Mouse (Mus musculus): ENCODE data around the gene Pip5kl1. TPM values are rescaled to one million over a fixed set of nuclear protein-coding genes. Genes with fewer than 3 reads are reported as not detected.
A peak's percentile ranks its signal among the peaks of the same experiment; 100 is the strongest.

Pip5kl1 gene
- polyA plus RNA-seq, 1 experiment from 2014 or later: not detected

GRCm38 (mm10) chr2:32629276-32629976 is 54.8 kb downstream of the Pip5kl1 start:
- H3K9me3 ChIP-seq (replicated peaks): no peaks in the 10 kb centered on the region
- no peak for ATAC-seq (replicated peaks; ENCODE audit: insufficient number of reproducible peaks, insufficient read depth, low FRiP score, low read depth)
- H3K9ac ChIP-seq: 0 out of 2 replicates have a peak overlapping the region, but pooled peaks have one; percentile 61
- peaks cover 64% of the 10 kb centered on the region for H3K4me1 ChIP-seq (replicated peaks)
- H3K4me3 ChIP-seq: peak overlapping the region; percentile 47
- WGBS: 50% methylated on average over 9 of the region's 9 CpGs
- H3K4me2 ChIP-seq: peak overlapping the region; percentile 68
- peak overlapping the region; percentile 95 for H3K27ac ChIP-seq
- H3K27me3 ChIP-seq: no peaks in the 10 kb centered on the region
- peaks cover 14% of the 10 kb centered on the region for H3K36me3 ChIP-seq

DNA sequence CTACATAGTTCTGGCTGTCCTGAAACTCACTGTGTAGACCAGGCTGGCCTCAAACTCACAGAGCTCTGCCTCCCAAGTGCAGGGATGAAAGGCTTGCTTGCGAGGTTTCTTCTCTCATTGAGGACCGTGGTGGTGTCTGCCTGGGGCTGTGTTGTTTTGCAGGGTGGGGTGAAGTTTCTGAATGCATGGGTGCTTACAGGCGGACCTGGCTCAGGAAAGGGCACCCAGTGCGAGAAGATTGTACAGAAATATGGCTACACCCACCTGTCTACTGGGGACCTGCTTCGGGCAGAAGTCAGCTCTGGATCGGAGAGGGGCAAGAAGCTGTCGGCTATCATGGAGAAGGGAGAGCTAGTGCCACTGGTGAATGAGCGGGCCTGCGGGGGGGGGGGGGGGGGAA is 55.4 kb downstream of the Pip5kl1 start:
- Histone ChIP-seq H3K4me3 (no peak overlapping the region), H3K9me3 (replicated peaks) (no peaks in the 10 kb centered on the region), H3K4me2 (no peak overlapping the region), H3K36me3 (peaks cover 20% of the 10 kb centered on the region), H3K4me1 (replicated peaks) (peaks cover 61% of the 10 kb centered on the region), H3K27ac (no peak overlapping the region), H3K9ac (no peak overlapping the region), H3K27me3 (no peaks in the 10 kb centered on the region)
- ATAC-seq (replicated peaks; ENCODE audit: insufficient number of reproducible peaks, insufficient read depth, low FRiP score, low read depth): no peak
- 76% methylated on average over 9 of the region's 9 CpGs for WGBS

DNA sequence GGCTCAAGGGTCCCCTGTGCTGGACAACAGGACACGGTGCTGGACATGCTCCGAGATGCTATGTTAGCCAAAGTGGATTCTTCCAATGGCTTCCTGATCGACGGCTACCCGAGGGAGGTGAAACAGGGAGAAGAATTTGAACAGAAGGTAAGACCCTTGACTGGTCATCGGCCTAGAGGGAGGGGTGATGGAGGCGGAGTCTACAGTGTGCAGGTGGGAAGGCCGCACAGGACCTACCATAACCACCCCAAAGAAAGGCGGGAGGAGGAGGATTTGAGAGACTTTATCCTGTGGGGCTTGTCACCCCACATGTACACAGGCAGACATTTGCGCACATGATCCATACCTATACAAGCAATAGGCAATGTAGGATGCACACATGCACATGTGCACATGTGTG is 56.4 kb downstream of the Pip5kl1 start:
- Histone ChIP-seq H3K9ac (no peak overlapping the region), H3K27ac (no peak overlapping the region), H3K4me3 (no peak overlapping the region), H3K36me3 (peaks cover 24% of the 10 kb centered on the region), H3K9me3 (replicated peaks) (no peaks in the 10 kb centered on the region), H3K4me2 (no peak overlapping the region), H3K4me1 (replicated peaks) (peaks cover 55% of the 10 kb centered on the region), H3K27me3 (no peaks in the 10 kb centered on the region)
- WGBS: 88% methylated on average over 10 of the region's 10 CpGs
- ATAC-seq (replicated peaks; ENCODE audit: insufficient number of reproducible peaks, insufficient read depth, low FRiP score, low read depth): no peak

- Histone ChIP-seq H3K4me3 (no peak overlapping the region), H3K4me1 (replicated peaks) (peaks cover 51% of the 10 kb centered on the region), H3K27ac (0 out of 2 replicates have a peak overlapping the region, but pooled peaks have one; percentile 13), H3K36me3 (peaks cover 24% of the 10 kb centered on the region), H3K27me3 (no peaks in the 10 kb centered on the region), H3K4me2 (no peak overlapping the region), H3K9ac (no peak overlapping the region), H3K9me3 (replicated peaks) (no peaks in the 10 kb centered on the region)
- WGBS: 38% methylated on average over 7 of the region's 7 CpGs
- no peak for ATAC-seq (replicated peaks; ENCODE audit: insufficient number of reproducible peaks, insufficient read depth, low FRiP score, low read depth)
Measured at GRCm38 (mm10) chr2:32631737-32632394, 57.3 kb downstream of the Pip5kl1 start.

Other genes starting within 250 kb of the Pip5kl1 start
- gene Ciz1, start 222.5 kb upstream of the Pip5kl1 start, polyA plus RNA-seq (2015; fragmentation: Nextera tagmentation; extraction: Ambion mirVana): 30.9 and 46.0 TPM in 2 replicates
- 1.9 and 5.4 TPM in 2 replicates for gene Dnm1, start 221.5 kb upstream of the Pip5kl1 start, polyA plus RNA-seq (2015; fragmentation: Nextera tagmentation; extraction: Ambion mirVana)
- gene 1110008P14Rik, start 192.9 kb upstream of the Pip5kl1 start, polyA plus RNA-seq (2015; fragmentation: Nextera tagmentation; extraction: Ambion mirVana): 43.9 and 46.0 TPM in 2 replicates
- gene Lcn2, start 186.5 kb upstream of the Pip5kl1 start, polyA plus RNA-seq (2015; fragmentation: Nextera tagmentation; extraction: Ambion mirVana): 2.2 and 2.8 TPM in 2 replicates
- 38.2 and 41.8 TPM in 2 replicates for gene Ptges2, start 178.9 kb upstream of the Pip5kl1 start, polyA plus RNA-seq (2015; fragmentation: Nextera tagmentation; extraction: Ambion mirVana)
- 4.0 and 5.1 TPM in 2 replicates for gene Naif1, start 124.3 kb upstream of the Pip5kl1 start, polyA plus RNA-seq (2015; fragmentation: Nextera tagmentation; extraction: Ambion mirVana)
- 9.1 and 12.1 TPM in 2 replicates for gene Slc25a25, start 123.4 kb upstream of the Pip5kl1 start, polyA plus RNA-seq (2015; fragmentation: Nextera tagmentation; extraction: Ambion mirVana)
- gene Fam102a, start 39.5 kb upstream of the Pip5kl1 start, polyA plus RNA-seq (2015; fragmentation: Nextera tagmentation; extraction: Ambion mirVana): 4.8 and 8.6 TPM in 2 replicates
- gene Dpm2, start 3.9 kb upstream of the Pip5kl1 start, polyA plus RNA-seq (2015; fragmentation: Nextera tagmentation; extraction: Ambion mirVana): 62.0 and 71.0 TPM in 2 replicates
- gene 9430097D07Rik, start 887 bp downstream of the Pip5kl1 start, polyA plus RNA-seq (2015; fragmentation: Nextera tagmentation; extraction: Ambion mirVana): 0.08 TPM in 1 of 2 replicates, not detected in the other
- gene St6galnac4, start 12.3 kb downstream of the Pip5kl1 start, polyA plus RNA-seq (2015; fragmentation: Nextera tagmentation; extraction: Ambion mirVana): 33.5 and 38.7 TPM in 2 replicates
- gene St6galnac6, start 24.9 kb downstream of the Pip5kl1 start, polyA plus RNA-seq (2015; fragmentation: Nextera tagmentation; extraction: Ambion mirVana): 28.5 and 29.0 TPM in 2 replicates
- 360 and 390 TPM in 2 replicates for gene Ak1, start 47.0 kb downstream of the Pip5kl1 start, polyA plus RNA-seq (2015; fragmentation: Nextera tagmentation; extraction: Ambion mirVana)
- 144 and 163 TPM in 2 replicates for gene Eng, start 71.8 kb downstream of the Pip5kl1 start, polyA plus RNA-seq (2015; fragmentation: Nextera tagmentation; extraction: Ambion mirVana)
- 13.8 and 19.7 TPM in 2 replicates for gene Fpgs, start 129.3 kb downstream of the Pip5kl1 start, polyA plus RNA-seq (2015; fragmentation: Nextera tagmentation; extraction: Ambion mirVana)
- 45.5 and 66.6 TPM in 2 replicates for gene Cdk9, start 138.3 kb downstream of the Pip5kl1 start, polyA plus RNA-seq (2015; fragmentation: Nextera tagmentation; extraction: Ambion mirVana)
- gene Sh2d3c, start 146.3 kb downstream of the Pip5kl1 start, polyA plus RNA-seq (2015; fragmentation: Nextera tagmentation; extraction: Ambion mirVana): 25.7 and 33.4 TPM in 2 replicates
- 0.16 TPM in 1 of 2 replicates, not detected in the other for gene 6330409D20Rik, start 166.2 kb downstream of the Pip5kl1 start, polyA plus RNA-seq (2015; fragmentation: Nextera tagmentation; extraction: Ambion mirVana)
- 31.2 and 41.1 TPM in 2 replicates for gene Tor2a, start 182.4 kb downstream of the Pip5kl1 start, polyA plus RNA-seq (2015; fragmentation: Nextera tagmentation; extraction: Ambion mirVana)
- gene Ttc16, start 200.8 kb downstream of the Pip5kl1 start, polyA plus RNA-seq (2015; fragmentation: Nextera tagmentation; extraction: Ambion mirVana): 0.15 and 0.32 TPM in 2 replicates
- gene Ptrh1, start 201.0 kb downstream of the Pip5kl1 start, polyA plus RNA-seq (2015; fragmentation: Nextera tagmentation; extraction: Ambion mirVana): 3.0 and 4.8 TPM in 2 replicates
- 0.16 and 0.52 TPM in 2 replicates for gene Cfap157, start 209.6 kb downstream of the Pip5kl1 start, polyA plus RNA-seq (2015; fragmentation: Nextera tagmentation; extraction: Ambion mirVana)

Data from heart, embryonic 15.5 days (tissue).